Mouse (Mus musculus) liver, embryonic 13.5 days (tissue): ENCODE measurements at regions not wholly inside any gene's neighbourhood (a gene's known extent, or its start where the extent isn't known, plus 50 kb on each side); places are given as distances from the start of the nearest gene placed in this dataset.
"Not testable (repeated sequence)": the region's sequence is repeated elsewhere in the genome, so short reads cannot be mapped to it uniquely, and the experiment has no call there.

Source experiments
- ATAC-seq: fragments of 200-750 bp; cut with Nextera tagmentation; 2 replicates; pipeline ENCODE4 v1.8.0; 2017; ENCODE audit warnings: low read depth, mild to moderate bottlenecking, moderate number of reproducible peaks, moderate library complexity
- DNase-seq: peaks from one replicate; pipeline ENCODE4 v3.0.0; 2022
- H3K27ac ChIP-seq: fragments of 300-500 bp; sonication (generic); 2 replicates; pipeline ENCODE4 v1.5.1; 2015; ENCODE audit warnings: moderate library complexity, mild to moderate bottlenecking, inconsistent platforms
- H3K27me3 ChIP-seq: fragments of 300-500 bp; sonication (generic); 2 replicates; pipeline ENCODE4 v1.6.1; 2015; ENCODE audit warnings: mild to moderate bottlenecking, inconsistent platforms
- H3K36me3 ChIP-seq: fragments of 300-500 bp; sonication (generic); 2 replicates; pipeline ENCODE4 v1.6.1; 2015; ENCODE audit warnings: mild to moderate bottlenecking, inconsistent platforms
- H3K4me1 ChIP-seq: fragments of 300-500 bp; sonication (generic); replicated peaks from 2 replicates; pipeline ENCODE4 v1.6.1; 2015; ENCODE audit warnings: inconsistent platforms
- H3K4me2 ChIP-seq: fragments of 300-500 bp; sonication (generic); 2 replicates; pipeline ENCODE4 v1.6.1; 2015; ENCODE audit warnings: inconsistent platforms, mild to moderate bottlenecking, moderate library complexity
- H3K4me3 ChIP-seq: fragments of 300-500 bp; sonication (generic); replicated peaks from 2 replicates; pipeline ENCODE4 v1.5.1; 2015; ENCODE audit warnings: mild to moderate bottlenecking, inconsistent platforms
- H3K9ac ChIP-seq: fragments of 300-500 bp; sonication (generic); 2 replicates; pipeline ENCODE4 v1.6.1; 2015; ENCODE audit warnings: mild to moderate bottlenecking, inconsistent platforms
- H3K9me3 ChIP-seq: fragments of 300-500 bp; sonication (generic); replicated peaks from 2 replicates; pipeline ENCODE4 v1.6.1; 2016; ENCODE audit warnings: inconsistent platforms
- WGBS: fragments of 180-500 bp; shearing (Covaris S2); methylation state at CpG from one replicate; pipeline ENCODE4 v1.1.7; 2015; ENCODE audit not compliant: insufficient replicate concordance; 5-methylcytosine and 5-hydroxymethylcytosine counted together

DNA sequence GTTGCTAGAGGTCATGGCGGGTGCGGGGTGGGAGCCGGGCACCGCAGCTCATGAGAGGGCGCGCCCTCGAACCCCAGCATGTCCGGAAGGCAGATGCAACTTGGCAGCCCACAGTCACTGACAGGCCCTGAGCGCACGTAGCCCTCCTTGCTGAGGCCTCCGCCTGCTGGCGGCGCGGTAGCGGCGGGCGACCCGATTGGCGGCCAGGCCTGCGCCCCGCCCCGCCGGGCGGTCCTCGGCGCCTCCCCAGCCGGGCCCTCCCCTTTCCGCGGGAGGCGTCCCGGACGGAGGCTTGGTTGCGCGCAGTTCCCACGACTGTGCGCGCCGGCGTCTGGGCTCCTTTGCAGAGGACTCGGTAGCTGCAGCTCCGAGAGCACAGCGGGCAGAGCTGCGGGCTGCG lies 301.9 kb downstream of the Hpcal1 start:
- H3K9ac ChIP-seq, H3K4me1 ChIP-seq, H3K9me3 ChIP-seq, H3K27ac ChIP-seq, H3K36me3 ChIP-seq, H3K27me3 ChIP-seq: not testable (repeated sequence)
- H3K4me2 ChIP-seq, result peak overlapping the region; percentile 55
- WGBS, result 1% methylated on average over 42 of the region's 44 CpGs
- peak overlapping the region; percentile 46 for H3K4me3 ChIP-seq
- ATAC-seq (0 out of 2 replicates have a peak, but pooled peaks have one; percentile 47), DNase-seq (peak; percentile 52)

DNA sequence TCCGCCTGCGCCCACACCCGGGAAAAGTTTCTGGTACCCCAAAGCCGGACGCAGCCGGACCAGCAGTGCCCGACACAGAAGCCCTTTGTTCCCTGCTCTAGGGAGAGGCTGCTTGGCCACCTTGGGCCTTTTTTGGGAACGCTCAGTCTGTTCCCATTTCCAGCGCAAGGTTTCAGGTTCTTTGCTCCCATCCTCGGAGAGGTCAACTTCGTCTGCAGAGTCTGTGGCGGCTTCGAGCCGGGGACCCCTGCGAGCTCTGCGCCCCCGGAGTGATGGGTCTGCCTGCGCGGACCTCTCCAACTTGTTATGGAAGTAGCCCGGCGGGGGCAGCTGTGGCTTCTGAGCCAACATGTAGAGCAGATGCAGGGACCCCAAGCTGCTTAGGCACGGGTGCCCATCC lies 302.7 kb downstream of the Hpcal1 start:
- Histone ChIP-seq H3K4me3 (peak overlapping the region; percentile 46; the same call in 1 of the 2 replicates), H3K4me2 (peak overlapping the region; percentile 55)
- not testable (repeated sequence) for DNase-seq, H3K27ac ChIP-seq, H3K27me3 ChIP-seq, H3K9ac ChIP-seq, H3K4me1 ChIP-seq, ATAC-seq, H3K9me3 ChIP-seq, H3K36me3 ChIP-seq
- 4% methylated on average over 22 of the region's 22 CpGs for WGBS
